Mouse (Mus musculus): ENCODE data around the gene Acot12. TPM values are rescaled to one million over a fixed set of nuclear protein-coding genes. Genes with fewer than 3 reads are reported as not detected.

Gene Acot12
- polyA plus RNA-seq, 2 experiments = 2.3 to 4.1 TPM

- no peak overlapping the region for H3K4me3 ChIP-seq (ENCODE audit: insufficient read depth in 1 of 2, low read depth in 2 of 2, low read length in 2 of 2)
- H3K4me2 ChIP-seq (ENCODE audit: low read depth) = no peak overlapping the region
- 85% methylated on average over 6 of the region's 6 CpGs for WGBS (ENCODE audit: insufficient replicate concordance)
- no peaks in the 10 kb centered on the region for H3K27me3 ChIP-seq (ENCODE audit: control insufficient read depth, insufficient read depth, low read length)
- no peaks in the 10 kb centered on the region for H3K9me3 ChIP-seq (ENCODE audit: control insufficient read depth, low read length)
- TF ChIP-seq CTCF (IDR thresholded peaks at IDR 0.05; ENCODE audit: low read depth) (no peak), EP300 (IDR thresholded peaks at IDR 0.05; ENCODE audit: low read depth) (no peak)
- no peaks in the 10 kb centered on the region for H3K4me1 ChIP-seq (replicated peaks; ENCODE audit: control insufficient read depth in 2 of 2, insufficient read depth in 2 of 2, low read length in 1 of 2)
- peaks cover 27% of the 10 kb centered on the region for H3K36me3 ChIP-seq (replicated peaks; ENCODE audit: control insufficient read depth, insufficient read depth, low read depth)
- no peak overlapping the region for H3K9ac ChIP-seq (replicated peaks)
- ATAC-seq (ENCODE audit: insufficient read depth) (no peak), DNase-seq (ENCODE audit: low read depth in 3 of 3, low spot score in 3 of 3) (no peak)
- no peak overlapping the region for H3K27ac ChIP-seq
Observed at GRCm38 (mm10) chr13:91796916-91797315, 55.6 kb downstream of the Acot12 start.

- Histone ChIP-seq H3K27ac (no peak overlapping the region), H3K9ac (replicated peaks) (no peak overlapping the region), H3K4me1 (replicated peaks; ENCODE audit: control insufficient read depth in 2 of 2, insufficient read depth in 2 of 2, low read length in 1 of 2) (no peaks in the 10 kb centered on the region), H3K4me2 (ENCODE audit: low read depth) (no peak overlapping the region), H3K36me3 (replicated peaks; ENCODE audit: control insufficient read depth, insufficient read depth, low read depth) (peaks cover 27% of the 10 kb centered on the region), H3K9me3 (ENCODE audit: control insufficient read depth, low read length) (no peaks in the 10 kb centered on the region), H3K4me3 (ENCODE audit: insufficient read depth in 1 of 2, low read depth in 2 of 2, low read length in 2 of 2) (no peak overlapping the region), H3K27me3 (ENCODE audit: control insufficient read depth, insufficient read depth, low read length) (no peaks in the 10 kb centered on the region)
- ATAC-seq (ENCODE audit: insufficient read depth) (no peak), DNase-seq (ENCODE audit: low read depth in 3 of 3, low spot score in 3 of 3) (no peak)
- TF ChIP-seq EP300 (IDR thresholded peaks at IDR 0.05; ENCODE audit: low read depth) (no peak), CTCF (IDR thresholded peaks at IDR 0.05; ENCODE audit: low read depth) (no peak)
- 85% methylated on average over 10 of the region's 10 CpGs for WGBS (ENCODE audit: insufficient replicate concordance)
Observed at GRCm38 (mm10) chr13:91797442-91797841, 56.1 kb downstream of the Acot12 start.

GRCm38 (mm10) chr13:91801726-91802125 is 60.4 kb downstream of the Acot12 start:
- Histone ChIP-seq H3K27ac (no peak overlapping the region), H3K4me2 (ENCODE audit: low read depth) (no peak overlapping the region), H3K4me3 (ENCODE audit: insufficient read depth in 1 of 2, low read depth in 2 of 2, low read length in 2 of 2) (no peak overlapping the region), H3K36me3 (replicated peaks; ENCODE audit: control insufficient read depth, insufficient read depth, low read depth) (peaks cover 36% of the 10 kb centered on the region), H3K9me3 (ENCODE audit: control insufficient read depth, low read length) (no peaks in the 10 kb centered on the region), H3K9ac (replicated peaks) (no peak overlapping the region), H3K4me1 (replicated peaks; ENCODE audit: control insufficient read depth in 2 of 2, insufficient read depth in 2 of 2, low read length in 1 of 2) (0 out of 4 replicates have a peak, but pooled peaks cover 0 to 1% of the 10 kb centered on the region in 2 experiments), H3K27me3 (ENCODE audit: control insufficient read depth, insufficient read depth, low read length) (no peaks in the 10 kb centered on the region)
- TF ChIP-seq CTCF (IDR thresholded peaks at IDR 0.05; ENCODE audit: low read depth) = no peak
- TF ChIP-seq EP300 (IDR thresholded peaks at IDR 0.05; ENCODE audit: low read depth) = no peak
- ATAC-seq (ENCODE audit: insufficient read depth) (no peak), DNase-seq (ENCODE audit: low read depth in 3 of 3, low spot score in 3 of 3) (no peak)
- WGBS (ENCODE audit: insufficient replicate concordance) = 54% methylated on average over 5 of the region's 5 CpGs

- Histone ChIP-seq H3K4me2 (ENCODE audit: low read depth) (peak within 1 kb of the TSS; percentile 64), H3K36me3 (replicated peaks; ENCODE audit: control insufficient read depth, insufficient read depth, low read depth) (peaks cover 10% of the 10 kb centered on the region), H3K27ac (peak within 1 kb of the TSS; percentile 68), H3K9me3 (ENCODE audit: control insufficient read depth, low read length) (no peaks in the 10 kb centered on the region), H3K9ac (replicated peaks) (peak within 1 kb of the TSS; percentile 69), H3K27me3 (ENCODE audit: control insufficient read depth, insufficient read depth, low read length) (no peaks in the 10 kb centered on the region), H3K4me1 (replicated peaks; ENCODE audit: control insufficient read depth in 2 of 2, insufficient read depth in 2 of 2, low read length in 1 of 2) (peaks cover 3 to 5% of the 10 kb centered on the region in 2 experiments; a peak in 3 of 4 replicates), H3K4me3 (ENCODE audit: insufficient read depth in 1 of 2, low read depth in 2 of 2, low read length in 2 of 2) (peak within 1 kb of the TSS; percentile 70 to 84)
- under 1% methylated on average over 50 of the region's 50 CpGs for WGBS (ENCODE audit: insufficient replicate concordance)
- TF ChIP-seq EP300 (IDR thresholded peaks at IDR 0.05; ENCODE audit: low read depth) (no peak), CTCF (IDR thresholded peaks at IDR 0.05; ENCODE audit: low read depth) (peak; percentile 51)
- DNase-seq (ENCODE audit: low read depth in 3 of 3, low spot score in 3 of 3) (peak; percentile 80 to 83 (median 81)), ATAC-seq (ENCODE audit: insufficient read depth) (peak; percentile 97)
Observed at GRCm38 (mm10) chr13:91807155-91807839, 66.0 kb downstream of the Acot12 start, which contains the start of gene Zcchc9. Gene Zcchc9 (minus strand): TSS chr13:91807705.

GRCm38 (mm10) chr13:91807874-91808575 is 66.7 kb downstream of the Acot12 start:
- H3K4me3 ChIP-seq (ENCODE audit: insufficient read depth in 1 of 2, low read depth in 2 of 2, low read length in 2 of 2) = peak overlapping the region; percentile 70 to 84
- WGBS (ENCODE audit: insufficient replicate concordance) = 29% methylated on average over 20 of the region's 20 CpGs
- peaks cover 3 to 5% of the 10 kb centered on the region in 2 experiments; a peak in 3 of 4 replicates for H3K4me1 ChIP-seq (replicated peaks; ENCODE audit: control insufficient read depth in 2 of 2, insufficient read depth in 2 of 2, low read length in 1 of 2)
- peak overlapping the region; percentile 68 for H3K27ac ChIP-seq
- peaks cover 10% of the 10 kb centered on the region for H3K36me3 ChIP-seq (replicated peaks; ENCODE audit: control insufficient read depth, insufficient read depth, low read depth)
- ATAC-seq (ENCODE audit: insufficient read depth) = no peak
- DNase-seq (ENCODE audit: low read depth in 3 of 3, low spot score in 3 of 3) = peak in 2 of 3 experiments; percentile 3 to 4
- TF ChIP-seq CTCF (IDR thresholded peaks at IDR 0.05; ENCODE audit: low read depth) (no peak), EP300 (IDR thresholded peaks at IDR 0.05; ENCODE audit: low read depth) (no peak)
- no peaks in the 10 kb centered on the region for H3K9me3 ChIP-seq (ENCODE audit: control insufficient read depth, low read length)
- no peaks in the 10 kb centered on the region for H3K27me3 ChIP-seq (ENCODE audit: control insufficient read depth, insufficient read depth, low read length)
- H3K4me2 ChIP-seq (ENCODE audit: low read depth) = peak overlapping the region; percentile 64
- H3K9ac ChIP-seq (replicated peaks) = peak overlapping the region; percentile 69

Data from liver, embryonic 14.5 days (tissue).